9 mouse cellular contexts compared by ENCODE assay signal in the genomic region with DNA sequence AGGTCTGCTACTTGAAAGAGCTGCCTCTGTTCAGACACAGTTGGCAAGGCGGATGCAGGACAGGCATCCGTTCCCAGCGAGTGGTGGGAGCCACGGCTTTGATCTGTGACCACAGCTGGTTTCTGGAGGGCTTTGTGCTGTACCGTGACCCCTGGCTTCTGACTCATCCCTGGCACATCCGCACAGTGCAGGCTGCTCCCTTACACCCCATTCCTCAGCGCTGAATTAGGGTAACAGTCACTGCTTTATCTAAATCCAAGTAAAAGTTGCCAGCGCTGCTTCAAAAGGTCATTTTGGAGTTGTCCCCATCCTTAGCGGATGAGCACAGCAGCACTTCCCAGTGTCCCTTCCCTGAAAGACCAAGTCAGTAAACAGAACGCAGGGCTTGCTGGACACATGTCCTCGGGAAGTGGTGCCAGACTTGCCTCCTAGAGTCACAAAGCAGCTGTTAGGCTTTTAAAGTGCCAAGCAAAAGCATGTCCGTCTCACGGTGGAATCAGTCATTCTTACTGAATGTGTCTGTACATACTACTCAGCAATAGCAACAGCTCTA.
DNase-seq lines count a peak whose midpoint lies in the region; ATAC-seq and TF ChIP-seq lines count a peak whose summit lies in the region.
"Had no signal": no experiment of that assay in that cellular context is flagged by ENCODE, and none has a peak within 500 bp of the region (broad histone marks: within the 10 kb centered on the region; RNA-seq: fewer than 3 reads in every experiment).

No protein-coding gene starts in this region.

- ATAC-seq in forebrain, embryonic 13.5 days: 0 out of 2 replicates have a peak, but pooled peaks have one; percentile 38
- no peak for ATAC-seq in forebrain, embryonic 14.5 days
- ATAC-seq in stomach, postnatal 0 days (ENCODE audit: low FRiP score, low TSS enrichment): peak; percentile 66; the same call in 1 of the 2 replicates
- no peak for ATAC-seq in erythroblast, adult 5-6 weeks (replicated peaks; ENCODE audit: low FRiP score, poor library complexity, severe bottlenecking)
- ATAC-seq in inflammation-experienced regulatory T-cells, adult 6 months: no peak

- TF ChIP-seq EP300 in stomach, postnatal 0 days (optimal IDR thresholded peaks at IDR 0.05): no peak

- intact Hi-C loops in heart, postnatal 25 days (cut with DNase I): no loop called here

- H3K9me3 ChIP-seq in forebrain, embryonic 13.5 days (replicated peaks): no peaks in the 10 kb centered on the region
- H3K9me3 ChIP-seq in forebrain, embryonic 14.5 days (replicated peaks; ENCODE audit: control insufficient read depth, low read length): no peaks in the 10 kb centered on the region
- H3K9me3 ChIP-seq in stomach, postnatal 0 days (ENCODE audit: control insufficient read depth, low read length): no peaks in the 10 kb centered on the region

- no peaks in the 10 kb centered on the region for H3K4me1 ChIP-seq in forebrain, embryonic 13.5 days
- H3K4me1 ChIP-seq in forebrain, embryonic 14.5 days (ENCODE audit: control insufficient read depth, insufficient read depth, low read length): no peaks in the 10 kb centered on the region
- H3K4me1 ChIP-seq in stomach, postnatal 0 days (replicated peaks; ENCODE audit: control insufficient read depth, insufficient read depth): no peaks in the 10 kb centered on the region

- H3K4me2 ChIP-seq in forebrain, embryonic 13.5 days: no peak overlapping the region
- no peak overlapping the region for H3K4me2 ChIP-seq in forebrain, embryonic 14.5 days (ENCODE audit: low read length)
- H3K4me2 ChIP-seq in stomach, postnatal 0 days (replicated peaks; ENCODE audit: low read depth): no peak overlapping the region

- H3K27ac ChIP-seq in forebrain, embryonic 13.5 days: no peak overlapping the region
- no peak overlapping the region for H3K27ac ChIP-seq in forebrain, embryonic 14.5 days (ENCODE audit: low read depth, low read length)
- H3K27ac ChIP-seq in stomach, postnatal 0 days (replicated peaks): no peak overlapping the region

- H3K4me3 ChIP-seq in forebrain, embryonic 13.5 days: no peak overlapping the region
- no peak overlapping the region for H3K4me3 ChIP-seq in forebrain, embryonic 14.5 days (ENCODE audit: low read depth, low read length)
- H3K4me3 ChIP-seq in stomach, postnatal 0 days (ENCODE audit: low read depth, low read length): no peak overlapping the region

- H3K9ac ChIP-seq in forebrain, embryonic 13.5 days: no peak overlapping the region
- H3K9ac ChIP-seq in forebrain, embryonic 14.5 days (ENCODE audit: low read length): no peak overlapping the region; the same call in 1 of the 2 replicates
- no peak overlapping the region for H3K9ac ChIP-seq in stomach, postnatal 0 days (ENCODE audit: low read length)

- H3K27me3 ChIP-seq in forebrain, embryonic 13.5 days: no peaks in the 10 kb centered on the region
- H3K27me3 ChIP-seq in forebrain, embryonic 14.5 days (replicated peaks; ENCODE audit: control insufficient read depth, insufficient read depth, low read length): no peaks in the 10 kb centered on the region
- H3K27me3 ChIP-seq in stomach, postnatal 0 days (ENCODE audit: control insufficient read depth, insufficient read depth, low read length): no peaks in the 10 kb centered on the region
- H3K27me3 ChIP-seq: CH12.LX had no signal

- 80% methylated on average over 13 of the region's 13 CpGs for WGBS in forebrain, embryonic 13.5 days
- WGBS in forebrain, embryonic 14.5 days: 82% methylated on average over 13 of the region's 13 CpGs
- WGBS in stomach, postnatal 0 days: 58% methylated on average over 13 of the region's 13 CpGs

- no peak for DNase-seq in forebrain, embryonic 14.5 days (ENCODE audit: low spot score)
- DNase-seq in ovary, adult 18-20 months (ENCODE audit: low spot score): peak; percentile 20
- no peak for DNase-seq in ovary, postnatal 10 days (ENCODE audit: low spot score)
- DNase-seq in heart, postnatal 25 days (ENCODE audit: low spot score): peak; percentile 16
- DNase-seq in stomach, postnatal 0 days (ENCODE audit: low spot score): no peak

- peaks cover 4% of the 10 kb centered on the region; the same call in 1 of the 2 replicates for H3K36me3 ChIP-seq in forebrain, embryonic 13.5 days (ENCODE audit: poor library complexity, severe bottlenecking)
- H3K36me3 ChIP-seq in forebrain, embryonic 14.5 days (ENCODE audit: control insufficient read depth, insufficient read depth, low read length): no peaks in the 10 kb centered on the region
- no peaks in the 10 kb centered on the region; the same call in 1 of the 2 replicates for H3K36me3 ChIP-seq in stomach, postnatal 0 days (ENCODE audit: control insufficient read depth, insufficient read depth, low read length)

- TF ChIP-seq CTCF in stomach, postnatal 0 days (IDR thresholded peaks at IDR 0.05; ENCODE audit: low read depth): no peak

Comparison
In these comparisons a context has a peak if more than half of its experiments do, and no peak if none do; other contexts are left out.
1. ATAC-seq: peak in forebrain, embryonic 13.5 days (single experiment) and stomach, postnatal 0 days (single experiment); none in forebrain, embryonic 14.5 days (single experiment), erythroblast, adult 5-6 weeks (single experiment) and inflammation-experienced regulatory T-cells, adult 6 months (single experiment).
2. DNase-seq: peak in ovary, adult 18-20 months (single experiment) and heart, postnatal 25 days (single experiment); none in forebrain, embryonic 14.5 days (single experiment), ovary, postnatal 10 days (single experiment) and stomach, postnatal 0 days (single experiment).